Mouse (Mus musculus) CH12.LX (cell line): ENCODE measurements around the gene Macrod2. TPM values are rescaled to one million over a fixed set of nuclear protein-coding genes. Genes with fewer than 3 reads are reported as not detected.

Experiments
- DNase-seq: peaks from one replicate; pipeline ENCODE4 v3.0.0-alpha.2; 2013; ENCODE audit errors: extremely low read depth
- H3K27ac ChIP-seq: 2 replicates; pipeline ENCODE4 v1.5.1; 2012; ENCODE audit warnings: low read depth, mild to moderate bottlenecking, control low read depth, moderate library complexity; ENCODE audit not compliant: insufficient read depth
- H3K27me3 ChIP-seq: replicated peaks from 2 replicates; pipeline ENCODE3; 2012; ENCODE audit warnings: inconsistent platforms
- H3K36me3 ChIP-seq, 2 experiments: replicated peaks in 1 of 2; 2 replicates each; pipeline versions ENCODE3 to v1.6.1; 2012; ENCODE audit warnings: inconsistent platforms in 1 of 2, low read length in 1 of 2, mild to moderate bottlenecking in 1 of 2, mixed read lengths in 1 of 2, moderate library complexity in 1 of 2; ENCODE audit not compliant: control insufficient read depth in 1 of 2, insufficient read depth in 1 of 2
- H3K4me1 ChIP-seq, 2 experiments: 2 replicates each; pipeline ENCODE4 v1.6.1; 2012; ENCODE audit warnings: inconsistent platforms in 1 of 2, moderate library complexity in 1 of 2; ENCODE audit not compliant: insufficient read depth in 2 of 2, control insufficient read depth in 1 of 2
- H3K4me2 ChIP-seq: 2 replicates; pipeline ENCODE4 v1.6.1; 2012; ENCODE audit warnings: low read depth, mild to moderate bottlenecking, control low read depth; ENCODE audit not compliant: poor library complexity, insufficient read depth, severe bottlenecking
- H3K4me3 ChIP-seq, 3 experiments: fragments of 150-350 bp in 1 of 3; sonication (generic) in 1 of 3; replicated peaks in 1 of 3; 2 replicates each; pipeline versions ENCODE3 to v1.5.1; 2011 to 2012; ENCODE audit warnings: low read depth in 2 of 3, low read length in 2 of 3, mild to moderate bottlenecking in 2 of 3, moderate library complexity in 2 of 3, control low read depth in 1 of 3, improper control_type of control experiment in 1 of 3, inconsistent platforms in 1 of 3, mixed read lengths in 1 of 3; ENCODE audit not compliant: poor library complexity in 1 of 3
- H3K79me2 ChIP-seq: replicated peaks from 2 replicates; pipeline ENCODE4 v1.6.1; 2012; ENCODE audit warnings: mild to moderate bottlenecking, moderate library complexity; ENCODE audit not compliant: control insufficient read depth, poor library complexity, insufficient read depth, severe bottlenecking; ENCODE audit errors: extremely low read depth
- H3K9ac ChIP-seq: 2 replicates; pipeline ENCODE4 v1.6.1; 2012; ENCODE audit warnings: low read depth, mild to moderate bottlenecking, control low read depth, moderate library complexity; ENCODE audit not compliant: insufficient read depth
- H3K9me3 ChIP-seq: replicated peaks from 2 replicates; pipeline ENCODE3; 2012; ENCODE audit warnings: low read length, inconsistent platforms, mixed read lengths
- BHLHE40 ChIP-seq: IDR thresholded peaks from 2 replicates; pipeline ENCODE4 v1.6.1; 2011; ENCODE audit warnings: mild to moderate bottlenecking, low read depth, low read length, improper control_type of control experiment
- CTCF ChIP-seq, 2 experiments: IDR thresholded peaks in 1 of 2; conservative IDR thresholded peaks in 1 of 2; 2 replicates each; pipeline ENCODE4 v1.5.1; 2011 to 2012; ENCODE audit warnings: low read depth in 2 of 2, low read length in 2 of 2, improper control_type of control experiment in 1 of 2, inconsistent platforms in 1 of 2, mild to moderate bottlenecking in 1 of 2, moderate library complexity in 1 of 2
- ELF1 ChIP-seq: IDR thresholded peaks from 2 replicates; pipeline ENCODE4 v1.6.1; 2014; ENCODE audit warnings: low read depth, mild to moderate bottlenecking, inconsistent platforms, low read length, improper control_type of control experiment
- EP300 ChIP-seq: IDR thresholded peaks from 2 replicates; pipeline ENCODE4 v1.6.1; 2011; ENCODE audit warnings: low read length, improper control_type of control experiment
- ETS1 ChIP-seq: conservative IDR thresholded peaks from 2 replicates; pipeline ENCODE4 v1.6.1; 2012; ENCODE audit warnings: low read depth, mild to moderate bottlenecking, inconsistent platforms, low read length, improper control_type of control experiment, moderate library complexity
- GABPA ChIP-seq: IDR thresholded peaks from 2 replicates; pipeline ENCODE4 v1.6.1; 2012; ENCODE audit warnings: low read depth, low read length, improper control_type of control experiment, inconsistent platforms; ENCODE audit not compliant: insufficient replicate concordance
- IRF4 ChIP-seq: IDR thresholded peaks from 2 replicates; pipeline ENCODE4 v1.6.1; 2014; ENCODE audit warnings: low read depth, mild to moderate bottlenecking, inconsistent platforms, low read length, improper control_type of control experiment
- JUND ChIP-seq: conservative IDR thresholded peaks from 2 replicates; pipeline ENCODE4 v1.6.1; 2011; ENCODE audit warnings: low read depth, low read length, improper control_type of control experiment
- MAFK ChIP-seq: IDR thresholded peaks from 2 replicates; pipeline ENCODE4 v1.6.1; 2011; ENCODE audit warnings: low read length, improper control_type of control experiment; ENCODE audit not compliant: insufficient replicate concordance
- NELFE ChIP-seq: IDR thresholded peaks from 2 replicates; pipeline ENCODE4 v1.6.1; 2011; ENCODE audit warnings: low read depth, low read length, improper control_type of control experiment
- PAX5 ChIP-seq: IDR thresholded peaks from 2 replicates; pipeline ENCODE4 v1.6.1; 2012; ENCODE audit warnings: low read length, inconsistent platforms, mixed read lengths
- POLR2A ChIP-seq: IDR thresholded peaks from 2 replicates; pipeline ENCODE4 v1.6.1; 2011; ENCODE audit warnings: low read depth, mild to moderate bottlenecking, improper control_type of control experiment, low read length
- RCOR1 ChIP-seq: conservative IDR thresholded peaks from 2 replicates; pipeline ENCODE4 v1.6.1; 2012; ENCODE audit warnings: low read depth, mild to moderate bottlenecking, inconsistent platforms, low read length, improper control_type of control experiment
- SIN3A ChIP-seq: IDR thresholded peaks from 2 replicates; pipeline ENCODE4 v1.6.1; 2012; ENCODE audit warnings: low read length, improper control_type of control experiment, inconsistent platforms
- SMC3 ChIP-seq: IDR thresholded peaks from 2 replicates; pipeline ENCODE4 v1.6.1; 2011; ENCODE audit warnings: low read depth, low read length, improper control_type of control experiment
- UBTF ChIP-seq: IDR thresholded peaks from 2 replicates; pipeline ENCODE4 v1.6.1; 2012; ENCODE audit warnings: low read depth, mild to moderate bottlenecking, inconsistent platforms, low read length, improper control_type of control experiment, moderate library complexity
- USF2 ChIP-seq: conservative IDR thresholded peaks from 2 replicates; pipeline ENCODE4 v1.6.1; 2011; ENCODE audit warnings: low read depth, low read length, improper control_type of control experiment
- ZC3H11A ChIP-seq: IDR thresholded peaks from 2 replicates; pipeline ENCODE4 v1.6.1; 2012; ENCODE audit warnings: low read depth, mild to moderate bottlenecking, inconsistent platforms, low read length, improper control_type of control experiment
- ZKSCAN1 ChIP-seq: IDR thresholded peaks from 2 replicates; pipeline ENCODE4 v1.6.1; 2012; ENCODE audit warnings: low read depth, inconsistent platforms, low read length, improper control_type of control experiment, borderline replicate concordance
- ZNF384 ChIP-seq: IDR thresholded peaks from 2 replicates; pipeline ENCODE4 v1.6.1; 2012; ENCODE audit warnings: low read depth, low read length, improper control_type of control experiment, inconsistent platforms
- dilution Hi-C: fragments of 300-500 bp; cut with MboI; formaldehyde crosslinking; loops from 2 replicates; pipeline ENCODE4 v1.14.3; 2020; ENCODE audit warnings: low sequenced_read_pairs; ENCODE audit not compliant: extremely low pct_unique_long_range_greater_than_20kb, extremely low pct_ligation_motif_present
- in situ Hi-C: fragments of 300-500 bp; cut with MboI; formaldehyde crosslinking; loops from 3 replicates; pipeline ENCODE4 v1.14.3; 2019; ENCODE audit warnings: low sequenced_read_pairs, low pct_ligation_motif_present, low pct_unique_long_range_greater_than_20kb, mixed read lengths
- polyA plus RNA-seq: library from polyadenylated mRNA; unstranded; fragments of >175 nt; gene quantifications from 2 replicates; pipeline ENCODE4 v1.2.1, GENCODE M21; 2012; ENCODE audit warnings: low read depth; ENCODE audit not compliant: insufficient read length
- total RNA-seq, 2 experiments: library from RNA; depleted of rRNA; stranded (reverse); fragments of 300-350 nt in 1 of 2; fragments of >200 nt in 1 of 2; gene quantifications; 2 replicates each; pipeline ENCODE4 v1.2.3; 2012 to 2014

The Macrod2 gene
- total and polyA plus RNA-seq, 3 experiments, result not detected

- no peak overlapping the region for H3K9ac ChIP-seq
- no peak for DNase-seq
- dilution Hi-C loops (no loop called here), in situ Hi-C loops (no loop called here)
- no peaks in the 10 kb centered on the region for H3K79me2 ChIP-seq
- no peaks in the 10 kb centered on the region for H3K36me3 ChIP-seq
- H3K4me2 ChIP-seq, result no peak overlapping the region
- H3K27me3 ChIP-seq, result no peaks in the 10 kb centered on the region
- H3K27ac ChIP-seq, result no peak overlapping the region
- H3K4me1 ChIP-seq, result no peaks in the 10 kb centered on the region
- TF ChIP-seq POLR2A, result no peak
- no peak for TF ChIP-seq BHLHE40
- no peak for TF ChIP-seq SMC3
- TF ChIP-seq ZC3H11A, result no peak
- no peak for TF ChIP-seq ZKSCAN1
- no peak for TF ChIP-seq JUND
- TF ChIP-seq UBTF, result no peak
- no peak for TF ChIP-seq PAX5
- TF ChIP-seq ELF1, result no peak
- TF ChIP-seq NELFE, result no peak
- peaks cover 55% of the 10 kb centered on the region for H3K9me3 ChIP-seq
- H3K4me3 ChIP-seq, result no peak overlapping the region
Measured at GRCm38 (mm10) chr2:140703377-140703776, 308.3 kb downstream of the Macrod2 start.

- H3K4me1 ChIP-seq, result no peaks in the 10 kb centered on the region
- H3K79me2 ChIP-seq, result no peaks in the 10 kb centered on the region
- H3K4me3 ChIP-seq, result no peak overlapping the region
- dilution Hi-C loops, result no loop called here
- TF ChIP-seq UBTF, result no peak
- TF ChIP-seq SIN3A, result no peak
- no peak for TF ChIP-seq EP300
- no peak for TF ChIP-seq RCOR1
- TF ChIP-seq CTCF (conservative IDR thresholded peaks at IDR 0.05 in 1 of 2, IDR thresholded peaks at IDR 0.05 in 1 of 2; ENCODE audit: low read depth in 2 of 2, low read length in 2 of 2), result no peak
- no peak for TF ChIP-seq USF2
- no peak for TF ChIP-seq PAX5
- TF ChIP-seq MAFK, result no peak
- TF ChIP-seq IRF4, result no peak
- no peak for TF ChIP-seq ZNF384
- no peak for TF ChIP-seq ETS1
- no peak for TF ChIP-seq GABPA
- H3K9ac ChIP-seq, result no peak overlapping the region
- H3K4me2 ChIP-seq, result no peak overlapping the region
- DNase-seq, result no peak
- H3K27ac ChIP-seq, result no peak overlapping the region
- H3K27me3 ChIP-seq, result no peaks in the 10 kb centered on the region
- H3K36me3 ChIP-seq, result no peaks in the 10 kb centered on the region
- in situ Hi-C loops, result no loop called here
- peaks cover 55% of the 10 kb centered on the region for H3K9me3 ChIP-seq
Measured at GRCm38 (mm10) chr2:140704146-140704545, 309.0 kb downstream of the Macrod2 start.
